Mouse (Mus musculus): ENCODE measurements around the gene Slc9c1. TPM values are rescaled to one million over a fixed set of nuclear protein-coding genes. Genes with fewer than 3 reads are reported as not detected.

Slc9c1 gene
- polyA plus RNA-seq, 1 experiment from 2014 or later, result not detected

GRCm38 (mm10) chr16:45624791-45625190 lies 89.7 kb downstream of the Slc9c1 start:
- no peak for TF ChIP-seq CTCF (IDR thresholded peaks at IDR 0.05; ENCODE audit: low read depth)

DNA sequence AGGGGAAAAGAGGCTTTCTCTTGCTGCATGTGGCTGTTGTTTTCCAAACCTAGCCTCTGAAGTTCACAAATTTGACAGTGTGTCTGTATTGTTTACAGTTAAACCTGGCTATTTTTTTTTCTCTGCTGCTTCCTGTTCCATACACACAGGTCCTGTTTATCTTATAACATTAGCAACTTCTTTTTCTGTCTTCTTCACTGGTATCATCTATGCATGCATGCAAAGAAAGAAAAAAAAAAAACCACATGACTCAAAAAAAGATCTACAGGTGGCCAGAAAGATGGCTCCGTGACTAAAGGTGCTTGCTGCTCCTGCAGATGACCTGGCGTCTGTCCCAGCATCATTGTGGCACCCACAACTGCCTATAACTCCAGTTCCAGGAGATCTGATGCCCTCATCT lies 90.2 kb downstream of the Slc9c1 start:
- Histone ChIP-seq H3K4me1 (ENCODE audit: insufficient read depth) (no peaks in the 10 kb centered on the region; the same call in 1 of the 2 replicates), H3K36me3 (ENCODE audit: insufficient read depth) (no peaks in the 10 kb centered on the region), H3K9me3 (ENCODE audit: low read depth, low read length) (no peaks in the 10 kb centered on the region), H3K27me3 (ENCODE audit: insufficient read depth, low read length) (no peaks in the 10 kb centered on the region), H3K9ac (no peak overlapping the region), H3K27ac (ENCODE audit: low read depth) (no peak overlapping the region), H3K4me2 (no peak overlapping the region), H3K4me3 (ENCODE audit: low read depth, low read length) (no peak overlapping the region)
- DNase-seq (no peak), ATAC-seq (ENCODE audit: insufficient read depth) (no peak)
- 61% methylated on average over 2 of the region's 2 CpGs for WGBS
- TF ChIP-seq CTCF (IDR thresholded peaks at IDR 0.05; ENCODE audit: low read depth), result no peak

More at GRCm38 (mm10) chr16:45624791-45625190, 89.7 kb downstream of the Slc9c1 start:
- peaks cover 3% of the 10 kb centered on the region for H3K4me1 ChIP-seq (ENCODE audit: insufficient read depth)
- no peak overlapping the region for H3K27ac ChIP-seq (ENCODE audit: low read depth)
- DNase-seq, result no peak
- H3K4me2 ChIP-seq, result no peak overlapping the region
- H3K36me3 ChIP-seq (ENCODE audit: insufficient read depth), result no peaks in the 10 kb centered on the region
- no peak overlapping the region for H3K4me3 ChIP-seq (ENCODE audit: low read depth, low read length)
- no peak overlapping the region for H3K9ac ChIP-seq
- WGBS, result 59% methylated on average over 2 of the region's 2 CpGs
- no peak for ATAC-seq (ENCODE audit: insufficient read depth)
- no peaks in the 10 kb centered on the region for H3K27me3 ChIP-seq (ENCODE audit: insufficient read depth, low read length)
- H3K9me3 ChIP-seq (ENCODE audit: low read depth, low read length), result no peaks in the 10 kb centered on the region

- no peak overlapping the region for H3K4me2 ChIP-seq
- no peaks in the 10 kb centered on the region for H3K36me3 ChIP-seq (ENCODE audit: insufficient read depth)
- no peaks in the 10 kb centered on the region; the same call in 1 of the 2 replicates for H3K4me1 ChIP-seq (ENCODE audit: insufficient read depth)
- H3K9me3 ChIP-seq (ENCODE audit: low read depth, low read length), result no peaks in the 10 kb centered on the region
- TF ChIP-seq CTCF (IDR thresholded peaks at IDR 0.05; ENCODE audit: low read depth), result no peak
- peak; percentile 27 for DNase-seq
- H3K27me3 ChIP-seq (ENCODE audit: insufficient read depth, low read length), result no peaks in the 10 kb centered on the region
- no peak overlapping the region for H3K4me3 ChIP-seq (ENCODE audit: low read depth, low read length)
- no peak overlapping the region for H3K27ac ChIP-seq (ENCODE audit: low read depth)
- ATAC-seq (ENCODE audit: insufficient read depth), result peak; percentile 67
- 56% methylated on average over 8 of the region's 8 CpGs for WGBS
- H3K9ac ChIP-seq, result no peak overlapping the region
These were observed 94.5 kb downstream of the Slc9c1 start for GRCm38 (mm10) chr16:45629497-45630105.

- peak; percentile 91 for DNase-seq
- ATAC-seq (ENCODE audit: insufficient read depth), result peak; percentile 77
- peak; percentile 85 for TF ChIP-seq CTCF (IDR thresholded peaks at IDR 0.05; ENCODE audit: low read depth)
These were observed 95.3 kb downstream of the Slc9c1 start for GRCm38 (mm10) chr16:45630347-45630960.

DNA sequence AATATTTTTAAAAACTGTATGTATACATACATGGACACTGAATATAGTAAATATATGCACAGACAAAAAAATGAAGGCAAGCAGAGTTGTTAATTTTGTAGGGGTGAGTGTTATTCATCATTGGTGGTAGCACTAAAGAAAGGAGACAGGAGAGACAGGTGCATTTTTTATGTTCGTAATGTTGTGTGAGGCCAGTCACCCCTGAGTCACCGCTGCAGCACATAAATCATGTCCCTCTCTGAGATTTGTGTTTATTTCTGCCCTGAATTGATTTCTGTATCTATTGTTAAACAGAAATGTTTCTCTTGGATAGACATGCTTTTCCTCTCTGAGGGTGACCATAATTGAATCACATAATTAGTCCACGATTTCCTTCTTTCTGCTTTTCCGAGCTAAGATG lies 97.3 kb downstream of the Slc9c1 start:
- no peaks in the 10 kb centered on the region for H3K4me1 ChIP-seq (ENCODE audit: insufficient read depth)
- no peaks in the 10 kb centered on the region for H3K36me3 ChIP-seq (ENCODE audit: insufficient read depth)
- no peak overlapping the region for H3K4me2 ChIP-seq
- no peak overlapping the region for H3K27ac ChIP-seq (ENCODE audit: low read depth)
- no peaks in the 10 kb centered on the region for H3K27me3 ChIP-seq (ENCODE audit: insufficient read depth, low read length)
- DNase-seq (no peak), ATAC-seq (ENCODE audit: insufficient read depth) (no peak)
- 66% methylated on average over 4 of the region's 4 CpGs for WGBS
- no peak for TF ChIP-seq CTCF (IDR thresholded peaks at IDR 0.05; ENCODE audit: low read depth)
- H3K9ac ChIP-seq, result no peak overlapping the region
- H3K9me3 ChIP-seq (ENCODE audit: low read depth, low read length), result no peaks in the 10 kb centered on the region
- H3K4me3 ChIP-seq (ENCODE audit: low read depth, low read length), result no peak overlapping the region

More at GRCm38 (mm10) chr16:45630347-45630960, 95.3 kb downstream of the Slc9c1 start:
- Histone ChIP-seq H3K4me2 (no peak overlapping the region), H3K27ac (ENCODE audit: low read depth) (no peak overlapping the region), H3K9me3 (ENCODE audit: low read depth, low read length) (no peaks in the 10 kb centered on the region), H3K9ac (no peak overlapping the region), H3K4me1 (ENCODE audit: insufficient read depth) (no peaks in the 10 kb centered on the region), H3K4me3 (ENCODE audit: low read depth, low read length) (no peak overlapping the region), H3K27me3 (ENCODE audit: insufficient read depth, low read length) (no peaks in the 10 kb centered on the region), H3K36me3 (ENCODE audit: insufficient read depth) (no peaks in the 10 kb centered on the region)
- WGBS, result 48% methylated on average over 5 of the region's 5 CpGs

GRCm38 (mm10) chr16:45635826-45636225 lies 100.7 kb downstream of the Slc9c1 start:
- Histone ChIP-seq H3K36me3 (ENCODE audit: insufficient read depth) (no peaks in the 10 kb centered on the region), H3K4me1 (ENCODE audit: insufficient read depth) (no peaks in the 10 kb centered on the region), H3K27ac (ENCODE audit: low read depth) (no peak overlapping the region), H3K9ac (no peak overlapping the region), H3K27me3 (ENCODE audit: insufficient read depth, low read length) (no peaks in the 10 kb centered on the region), H3K9me3 (ENCODE audit: low read depth, low read length) (no peaks in the 10 kb centered on the region), H3K4me3 (ENCODE audit: low read depth, low read length) (no peak overlapping the region), H3K4me2 (no peak overlapping the region)
- TF ChIP-seq CTCF (IDR thresholded peaks at IDR 0.05; ENCODE audit: low read depth), result no peak
- no peak for ATAC-seq (ENCODE audit: insufficient read depth)
- no peak for DNase-seq
- WGBS, result 77% methylated on average over 2 of the region's 2 CpGs

DNA sequence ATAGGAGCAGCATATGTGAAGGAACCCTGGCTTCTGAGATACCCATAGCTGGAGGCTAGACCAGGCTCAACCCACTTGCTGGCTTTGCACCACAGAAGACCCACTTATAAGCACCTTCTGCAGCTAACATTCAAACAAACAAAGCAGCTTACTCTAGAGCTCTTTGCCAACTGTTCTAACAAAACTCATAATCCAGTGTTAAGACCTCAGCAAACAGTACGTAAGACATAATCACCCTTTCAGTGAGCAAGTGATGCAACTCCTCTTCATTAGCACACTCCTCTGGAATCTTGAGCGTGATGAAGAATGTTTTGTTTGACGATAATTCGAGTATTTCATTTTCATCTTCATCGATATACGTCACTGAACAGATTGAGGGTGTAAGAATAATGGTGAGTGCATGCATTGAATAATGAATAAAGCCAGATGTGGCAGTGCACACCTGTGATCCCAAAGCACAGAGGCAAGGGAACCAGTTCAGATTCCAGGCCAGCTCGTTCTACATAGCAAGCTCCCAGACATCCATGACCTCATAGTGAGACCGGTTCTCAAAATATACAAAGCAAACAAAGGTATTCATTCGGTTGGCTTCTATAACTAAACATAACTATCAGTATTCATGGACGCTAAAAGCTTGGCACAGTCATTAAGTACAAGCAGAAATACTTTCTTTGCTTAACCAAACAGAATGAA lies 105.1 kb downstream of the Slc9c1 start:
- Histone ChIP-seq H3K9me3 (ENCODE audit: low read depth, low read length) (no peaks in the 10 kb centered on the region), H3K9ac (no peak overlapping the region), H3K4me1 (ENCODE audit: insufficient read depth) (no peaks in the 10 kb centered on the region), H3K27ac (ENCODE audit: low read depth) (no peak overlapping the region), H3K27me3 (ENCODE audit: insufficient read depth, low read length) (no peaks in the 10 kb centered on the region), H3K36me3 (ENCODE audit: insufficient read depth) (no peaks in the 10 kb centered on the region), H3K4me2 (no peak overlapping the region), H3K4me3 (ENCODE audit: low read depth, low read length) (no peak overlapping the region)
- ATAC-seq (ENCODE audit: insufficient read depth) (peak; percentile 64), DNase-seq (peak; percentile 44)
- TF ChIP-seq CTCF (IDR thresholded peaks at IDR 0.05; ENCODE audit: low read depth), result no peak
- 48% methylated on average over 10 of the region's 10 CpGs for WGBS
